Mouse (Mus musculus) liver, embryonic 15.5 days (tissue): ENCODE results near the gene Mgat4e. TPM values are rescaled to one million over a fixed set of nuclear protein-coding genes. Genes with fewer than 3 reads are reported as not detected.
A peak's percentile ranks its signal among the peaks of the same experiment; 100 is the strongest.

ENCODE experiments used
- ATAC-seq: fragments of 200-750 bp; cut with Nextera tagmentation; 2 replicates; pipeline ENCODE4 v1.8.0; 2017; ENCODE audit warnings: moderate number of reproducible peaks, mild to moderate bottlenecking, moderate library complexity; ENCODE audit not compliant: insufficient read depth
- H3K27ac ChIP-seq: fragments of 300-500 bp; sonication (generic); replicated peaks from 2 replicates; pipeline ENCODE4 v1.5.1; 2015; ENCODE audit warnings: mild to moderate bottlenecking, inconsistent platforms
- H3K27me3 ChIP-seq: fragments of 300-500 bp; sonication (generic); 2 replicates; pipeline ENCODE4 v1.6.1; 2015; ENCODE audit warnings: mild to moderate bottlenecking, inconsistent platforms
- H3K36me3 ChIP-seq: fragments of 300-500 bp; sonication (generic); replicated peaks from 2 replicates; pipeline ENCODE4 v1.6.1; 2015; ENCODE audit warnings: moderate library complexity, mild to moderate bottlenecking, inconsistent platforms
- H3K4me1 ChIP-seq: fragments of 300-500 bp; sonication (generic); replicated peaks from 2 replicates; pipeline ENCODE4 v1.6.1; 2015; ENCODE audit warnings: inconsistent platforms
- H3K4me2 ChIP-seq: fragments of 300-500 bp; sonication (generic); 2 replicates; pipeline ENCODE4 v1.6.1; 2015; ENCODE audit warnings: moderate library complexity, mild to moderate bottlenecking, inconsistent platforms
- H3K4me3 ChIP-seq: fragments of 300-500 bp; sonication (generic); replicated peaks from 2 replicates; pipeline ENCODE4 v1.5.1; 2015; ENCODE audit warnings: mild to moderate bottlenecking, inconsistent platforms
- H3K9ac ChIP-seq: fragments of 300-500 bp; sonication (generic); 2 replicates; pipeline ENCODE4 v1.6.1; 2015; ENCODE audit warnings: moderate library complexity, mild to moderate bottlenecking, inconsistent platforms
- H3K9me3 ChIP-seq: fragments of 300-500 bp; sonication (generic); replicated peaks from 2 replicates; pipeline ENCODE4 v1.6.1; 2016; ENCODE audit warnings: inconsistent platforms
- WGBS: fragments of 180-500 bp; shearing (Covaris S2); methylation state at CpG from one replicate; pipeline ENCODE4 v1.1.7; 2015; ENCODE audit warnings: mixed read lengths; ENCODE audit not compliant: insufficient replicate concordance; 5-methylcytosine and 5-hydroxymethylcytosine counted together
- polyA plus RNA-seq: library from polyadenylated mRNA; unstranded; fragments of >200 nt; fragmentation: Nextera tagmentation; extraction: Ambion mirVana; gene quantifications from 2 replicates; pipeline ENCODE4 v1.2.1, GENCODE M21; 2015

Mgat4e gene
- polyA plus RNA-seq, 1 experiment from 2014 or later: not detected

DNA sequence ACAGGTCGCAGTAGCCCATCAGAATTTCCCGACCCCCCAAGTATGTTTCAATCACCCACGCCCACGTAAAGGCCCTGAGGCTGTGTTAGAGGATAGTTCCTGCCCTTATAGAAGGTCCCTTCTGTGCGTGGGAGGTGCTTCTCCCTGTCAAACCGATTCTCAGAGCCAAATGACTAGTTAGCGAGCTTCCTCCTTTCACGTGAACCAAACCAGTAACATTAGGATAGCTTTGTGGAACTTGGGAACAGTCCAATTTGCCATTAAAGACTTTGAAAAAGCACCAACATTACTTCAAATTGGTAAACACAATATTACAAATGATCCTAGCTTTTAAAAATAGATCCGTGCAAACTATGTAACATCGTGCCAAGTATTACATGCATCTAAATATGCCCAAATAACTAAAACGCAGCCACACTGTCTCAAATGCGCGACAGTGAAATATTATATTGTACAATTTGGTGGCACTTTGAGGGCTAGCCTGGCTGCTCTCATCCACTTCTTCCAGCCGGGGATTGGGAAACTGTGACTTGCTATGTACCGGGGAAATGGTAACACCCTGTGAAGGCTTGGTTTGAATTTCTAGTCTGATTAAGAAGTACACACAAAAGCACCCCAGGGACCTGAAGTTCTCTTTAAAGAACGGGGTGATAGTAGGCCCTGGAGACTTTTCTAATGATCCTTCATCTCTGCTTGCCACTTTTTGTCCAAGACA, 35.4 kb downstream of the Mgat4e start:
- no peak for ATAC-seq
- Histone ChIP-seq H3K4me3 (peak overlapping the region; percentile 51), H3K4me2 (peak overlapping the region; percentile 72), H3K36me3 (0 out of 2 replicates have a peak, but pooled peaks cover 4% of the 10 kb centered on the region), H3K9ac (peak overlapping the region; percentile 14; the same call in 1 of the 2 replicates), H3K9me3 (no peaks in the 10 kb centered on the region), H3K27ac (no peak overlapping the region), H3K4me1 (peaks cover 19% of the 10 kb centered on the region), H3K27me3 (peaks cover 58% of the 10 kb centered on the region)
- 41% methylated on average over 16 of the region's 16 CpGs for WGBS

- H3K9ac ChIP-seq: peak overlapping the region; percentile 14
- no peak overlapping the region for H3K27ac ChIP-seq
- H3K9me3 ChIP-seq: no peaks in the 10 kb centered on the region
- H3K27me3 ChIP-seq: peaks cover 58% of the 10 kb centered on the region
- H3K4me1 ChIP-seq: peaks cover 15% of the 10 kb centered on the region
- H3K4me3 ChIP-seq: peak overlapping the region; percentile 51
- H3K4me2 ChIP-seq: peak overlapping the region; percentile 72
- no peak for ATAC-seq
- H3K36me3 ChIP-seq: peaks cover 6% of the 10 kb centered on the region
- 2% methylated on average over 38 of the region's 38 CpGs for WGBS
Observed at GRCm38 (mm10) chr1:134513312-134513860, 36.1 kb downstream of the Mgat4e start.

- no peaks in the 10 kb centered on the region for H3K9me3 ChIP-seq
- H3K27me3 ChIP-seq: peaks cover 58% of the 10 kb centered on the region
- H3K9ac ChIP-seq: no peak overlapping the region
- peaks cover 15% of the 10 kb centered on the region for H3K4me1 ChIP-seq
- no peak overlapping the region for H3K4me2 ChIP-seq
- no peak for ATAC-seq
- WGBS: 56% methylated on average over 6 of the region's 6 CpGs
- no peak overlapping the region for H3K27ac ChIP-seq
- peaks cover 14% of the 10 kb centered on the region for H3K36me3 ChIP-seq
- no peak overlapping the region for H3K4me3 ChIP-seq
Observed at GRCm38 (mm10) chr1:134512584-134512983, 36.9 kb downstream of the Mgat4e start.

DNA sequence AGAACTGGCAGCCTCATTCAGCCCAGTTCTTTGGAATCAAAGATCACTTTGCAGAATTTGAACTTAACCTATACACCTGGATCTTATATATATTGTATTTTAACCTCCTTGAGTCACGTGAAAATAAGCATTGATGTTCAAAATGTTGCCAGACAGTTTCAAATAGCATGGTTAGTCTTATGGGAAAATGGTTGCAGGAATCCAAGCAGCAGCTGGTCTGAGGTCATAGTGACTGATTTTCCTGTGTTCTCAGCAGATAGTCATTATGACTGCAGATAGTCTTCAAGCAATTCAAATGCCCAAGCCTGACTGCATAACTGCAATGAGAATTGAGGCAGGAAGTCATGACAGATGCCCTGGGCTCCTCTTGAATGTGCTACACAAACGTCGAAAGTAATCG, 37.3 kb downstream of the Mgat4e start:
- no peak for ATAC-seq
- Histone ChIP-seq H3K27ac (no peak overlapping the region), H3K4me1 (peaks cover 15% of the 10 kb centered on the region), H3K9me3 (no peaks in the 10 kb centered on the region), H3K36me3 (peaks cover 18% of the 10 kb centered on the region), H3K9ac (no peak overlapping the region), H3K4me2 (no peak overlapping the region), H3K27me3 (peaks cover 58% of the 10 kb centered on the region), H3K4me3 (no peak overlapping the region)
- 33% methylated on average over 4 of the region's 4 CpGs for WGBS

GRCm38 (mm10) chr1:134510018-134510417, 39.5 kb downstream of the Mgat4e start:
- no peak overlapping the region for H3K4me3 ChIP-seq
- no peaks in the 10 kb centered on the region for H3K9me3 ChIP-seq
- no peak overlapping the region for H3K4me2 ChIP-seq
- peaks cover 40% of the 10 kb centered on the region for H3K27me3 ChIP-seq
- H3K36me3 ChIP-seq: peaks cover 38% of the 10 kb centered on the region
- no peak overlapping the region for H3K9ac ChIP-seq
- H3K4me1 ChIP-seq: peaks cover 15% of the 10 kb centered on the region
- no peak for ATAC-seq
- 16% methylated on average over 7 of the region's 7 CpGs for WGBS
- 0 out of 2 replicates have a peak overlapping the region, but pooled peaks have one; percentile 6 for H3K27ac ChIP-seq

DNA sequence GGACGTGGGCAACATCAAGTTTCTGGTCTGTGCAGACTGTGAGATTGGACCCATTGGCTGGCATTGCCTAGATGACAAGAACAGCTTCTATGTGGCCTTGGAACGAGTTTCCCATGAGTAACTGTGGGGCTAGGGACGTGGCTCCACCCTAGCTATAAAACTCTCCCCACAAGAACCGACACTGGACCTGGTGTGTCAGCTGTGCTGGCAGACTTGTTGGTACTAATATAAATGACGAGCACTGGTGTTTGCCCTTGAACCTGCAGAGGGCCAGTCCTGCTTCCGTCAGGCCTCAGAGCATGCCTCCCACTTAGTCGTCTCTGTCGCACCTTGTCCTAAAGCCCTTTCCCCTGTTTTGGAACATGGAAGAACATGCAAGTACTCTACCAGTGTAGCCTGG, 43.3 kb downstream of the Mgat4e start:
- Histone ChIP-seq H3K4me2 (no peak overlapping the region), H3K9me3 (no peaks in the 10 kb centered on the region), H3K27me3 (peaks cover 2% of the 10 kb centered on the region; the same call in 1 of the 2 replicates), H3K9ac (no peak overlapping the region), H3K36me3 (peaks cover 51% of the 10 kb centered on the region), H3K4me1 (peaks cover 5% of the 10 kb centered on the region; the same call in 1 of the 2 replicates), H3K4me3 (no peak overlapping the region), H3K27ac (no peak overlapping the region)
- no peak for ATAC-seq
- 79% methylated on average over 8 of the region's 8 CpGs for WGBS

GRCm38 (mm10) chr1:134500916-134501315, 48.6 kb downstream of the Mgat4e start:
- ATAC-seq: no peak
- 63% methylated on average over 1 of the region's 1 CpGs for WGBS
- no peak overlapping the region for H3K9ac ChIP-seq
- H3K9me3 ChIP-seq: no peaks in the 10 kb centered on the region
- no peak overlapping the region for H3K4me3 ChIP-seq
- H3K27ac ChIP-seq: no peak overlapping the region
- peaks cover 30% of the 10 kb centered on the region for H3K36me3 ChIP-seq
- peaks cover 13% of the 10 kb centered on the region for H3K4me1 ChIP-seq
- no peak overlapping the region for H3K4me2 ChIP-seq
- H3K27me3 ChIP-seq: no peaks in the 10 kb centered on the region

DNA sequence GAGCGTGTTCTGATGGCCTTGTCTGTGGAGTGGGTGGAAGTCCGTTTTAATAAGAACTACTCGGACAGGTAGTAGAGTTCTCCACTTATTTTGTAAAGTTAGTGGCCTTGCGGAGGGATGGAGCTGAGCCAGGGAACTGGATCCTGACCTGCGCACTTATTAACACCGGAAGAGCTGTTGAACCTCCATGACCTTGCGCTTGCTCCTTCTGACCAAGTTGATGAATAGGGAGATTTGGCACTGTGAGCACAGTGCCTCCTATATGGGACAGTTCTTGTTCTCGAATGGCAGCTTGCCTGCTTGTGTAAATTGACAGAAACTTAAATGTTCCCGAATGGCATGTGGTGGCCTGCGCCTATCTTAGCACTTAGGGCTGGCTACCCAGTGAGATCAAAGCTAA, 53.5 kb downstream of the Mgat4e start:
- Histone ChIP-seq H3K4me1 (peaks cover 47% of the 10 kb centered on the region), H3K9ac (peak overlapping the region; percentile 78; the same call in 1 of the 2 replicates), H3K4me2 (peak overlapping the region; percentile 84), H3K4me3 (peak overlapping the region; percentile 84), H3K27ac (0 out of 2 replicates have a peak overlapping the region, but pooled peaks have one; percentile 96), H3K36me3 (peaks cover 17% of the 10 kb centered on the region), H3K27me3 (no peaks in the 10 kb centered on the region), H3K9me3 (no peaks in the 10 kb centered on the region)
- WGBS: 85% methylated on average over 10 of the region's 10 CpGs
- no peak for ATAC-seq

GRCm38 (mm10) chr1:134495216-134495539, 54.3 kb downstream of the Mgat4e start:
- Histone ChIP-seq H3K9ac (peak overlapping the region; percentile 78), H3K27me3 (no peaks in the 10 kb centered on the region), H3K9me3 (no peaks in the 10 kb centered on the region), H3K27ac (peak overlapping the region; percentile 96), H3K4me1 (peaks cover 53% of the 10 kb centered on the region), H3K36me3 (peaks cover 24% of the 10 kb centered on the region), H3K4me2 (peak overlapping the region; percentile 84), H3K4me3 (peak overlapping the region; percentile 84)
- WGBS: 22% methylated on average over 5 of the region's 5 CpGs
- no peak for ATAC-seq

DNA sequence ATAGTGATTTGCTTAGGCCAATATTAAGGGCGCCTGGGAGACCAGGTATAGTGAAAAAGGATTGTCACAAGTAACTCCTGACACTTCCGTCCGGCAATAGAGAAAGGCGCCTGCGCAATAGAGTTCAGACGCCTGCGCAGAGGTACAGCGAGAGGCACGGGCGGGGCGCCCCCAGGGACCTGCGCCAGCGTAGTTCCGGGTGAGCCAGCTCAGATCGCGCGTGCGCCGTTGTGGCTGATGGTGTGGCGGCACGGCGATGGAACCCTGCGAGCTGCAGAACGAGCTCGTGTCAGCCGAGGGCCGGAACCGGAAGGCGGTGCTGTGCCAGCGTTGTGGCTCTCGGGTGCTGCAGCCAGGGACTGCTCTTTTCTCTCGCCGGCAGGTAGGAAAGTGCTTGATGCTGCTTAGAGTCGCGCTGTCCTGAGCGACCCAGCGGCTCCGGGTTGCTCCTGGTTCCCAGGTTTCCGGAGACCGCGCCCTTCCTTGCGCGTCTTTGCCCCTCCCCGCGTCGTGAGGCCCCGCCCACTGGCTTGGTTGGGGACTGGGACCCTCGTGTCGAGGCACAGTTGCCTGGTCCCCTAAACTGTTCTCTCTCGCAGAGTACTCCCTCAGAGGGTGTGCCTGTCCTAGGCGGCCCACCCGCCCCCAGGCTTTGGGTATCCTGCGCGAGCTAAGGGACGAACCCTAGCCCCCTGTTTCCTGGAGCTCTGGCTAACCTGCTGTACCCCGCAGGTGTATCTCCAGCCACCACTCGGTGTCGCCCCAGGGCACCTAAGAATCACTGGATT, 54.9 kb downstream of the Mgat4e start, which contains the start of gene Rabif:
TSS of gene Rabif (plus strand) at position 221 of the 788 bp plus-strand sequence.
- Histone ChIP-seq H3K36me3 (peaks cover 30% of the 10 kb centered on the region), H3K4me1 (peaks cover 53% of the 10 kb centered on the region), H3K4me3 (peak within 1 kb of the TSS; percentile 84), H3K27me3 (no peaks in the 10 kb centered on the region), H3K27ac (peak within 1 kb of the TSS; percentile 96), H3K9ac (peak within 1 kb of the TSS; percentile 78), H3K4me2 (peak within 1 kb of the TSS; percentile 84), H3K9me3 (no peaks in the 10 kb centered on the region)
- peak; percentile 97 for ATAC-seq
- under 1% methylated on average over 58 of the region's 58 CpGs for WGBS

DNA sequence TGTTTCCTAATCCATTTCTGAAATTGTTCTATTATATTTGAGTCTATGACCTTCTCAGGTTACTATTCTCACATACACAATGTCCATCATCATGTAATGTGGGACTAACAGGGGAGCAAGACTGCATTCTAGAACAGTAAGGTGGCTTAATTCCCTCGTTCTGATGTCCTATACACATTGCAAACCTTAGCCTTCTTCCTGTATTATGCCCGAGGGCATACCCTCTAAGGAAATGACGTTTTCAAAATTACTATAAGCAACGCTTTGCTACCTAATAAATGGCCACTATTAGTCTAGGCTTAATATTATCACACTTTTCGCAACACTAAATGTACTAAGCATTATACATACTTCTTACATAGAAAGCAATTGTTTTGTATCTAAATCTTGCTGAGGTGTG, 55.5 kb downstream of the Mgat4e start:
- Histone ChIP-seq H3K9me3 (no peaks in the 10 kb centered on the region), H3K27me3 (no peaks in the 10 kb centered on the region), H3K4me3 (peak overlapping the region; percentile 84), H3K4me1 (peaks cover 53% of the 10 kb centered on the region), H3K4me2 (peak overlapping the region; percentile 84), H3K36me3 (peaks cover 36% of the 10 kb centered on the region), H3K27ac (peak overlapping the region; percentile 96), H3K9ac (peak overlapping the region; percentile 78)
- ATAC-seq: no peak
- 8% methylated on average over 5 of the region's 5 CpGs for WGBS
